In genomic region chr16:78316849-78317248, GRCm38 (mm10) we compare ENCODE assay signal across 10 mouse cellular contexts. TPM values are rescaled to one million over a fixed set of nuclear protein-coding genes. Genes with fewer than 3 reads are reported as not detected.
A peak's percentile ranks its signal among the peaks of the same experiment; 100 is the strongest.
DNase-seq lines count a peak whose midpoint lies in the region; ATAC-seq and TF ChIP-seq lines count a peak whose summit lies in the region.
"Had no signal": no experiment of that assay in that cellular context is flagged by ENCODE, and none has a peak within 500 bp of the region (broad histone marks: within the 10 kb centered on the region; RNA-seq: fewer than 3 reads in every experiment).

No protein-coding gene starts in this region.

- no peaks in the 10 kb centered on the region for H3K27me3 ChIP-seq in intestine, embryonic 15.5 days (replicated peaks)
- no peaks in the 10 kb centered on the region for H3K27me3 ChIP-seq in intestine, embryonic 16.5 days (replicated peaks; ENCODE audit: control insufficient read depth, insufficient read depth, low read length)
- H3K27me3 ChIP-seq: limb, embryonic 15.5 days; stomach, embryonic 15.5 days had no signal

- H3K4me3 ChIP-seq in intestine, embryonic 15.5 days (replicated peaks) = no peak overlapping the region
- no peak overlapping the region for H3K4me3 ChIP-seq in intestine, embryonic 16.5 days (ENCODE audit: low read length)
- no peak overlapping the region for H3K4me3 ChIP-seq in bone marrow macrophage, adult 2 months (ENCODE audit: insufficient read depth, low read length)
- H3K4me3 ChIP-seq: limb, embryonic 15.5 days; stomach, embryonic 15.5 days had no signal

- H3K4me1 ChIP-seq in intestine, embryonic 15.5 days (replicated peaks) = 0 out of 2 replicates have a peak, but pooled peaks cover 6% of the 10 kb centered on the region
- H3K4me1 ChIP-seq in intestine, embryonic 16.5 days (ENCODE audit: control insufficient read depth, insufficient read depth, low read length) = 0 out of 2 replicates have a peak, but pooled peaks cover 7% of the 10 kb centered on the region
- no peaks in the 10 kb centered on the region for H3K4me1 ChIP-seq in bone marrow macrophage, adult 2 months (ENCODE audit: control insufficient read depth, insufficient read depth, low read length)

- TF ChIP-seq POLR2A in bone marrow macrophage, adult 2 months (IDR thresholded peaks at IDR 0.05; ENCODE audit: borderline replicate concordance, low read depth, low read length) = no peak

- WGBS in intestine, embryonic 15.5 days = 92% methylated on average over 9 of the region's 9 CpGs
- WGBS in intestine, embryonic 16.5 days = 84% methylated on average over 9 of the region's 9 CpGs

- H3K9me3 ChIP-seq in intestine, embryonic 15.5 days = no peaks in the 10 kb centered on the region
- no peaks in the 10 kb centered on the region for H3K9me3 ChIP-seq in intestine, embryonic 16.5 days (ENCODE audit: control insufficient read depth, low read length)
- H3K9me3 ChIP-seq: limb, embryonic 15.5 days; stomach, embryonic 15.5 days had no signal

- peak; percentile 38 for TF ChIP-seq CTCF in bone marrow macrophage, adult 2 months (IDR thresholded peaks at IDR 0.05; ENCODE audit: low read depth, low read length)

- no peaks in the 10 kb centered on the region for H3K36me3 ChIP-seq in intestine, embryonic 15.5 days
- no peaks in the 10 kb centered on the region for H3K36me3 ChIP-seq in intestine, embryonic 16.5 days (ENCODE audit: control insufficient read depth, insufficient read depth, low read length)
- H3K36me3 ChIP-seq: limb, embryonic 15.5 days; stomach, embryonic 15.5 days had no signal

- H3K27ac ChIP-seq in intestine, embryonic 15.5 days = no peak overlapping the region
- H3K27ac ChIP-seq in intestine, embryonic 16.5 days (ENCODE audit: low read length) = no peak overlapping the region
- no peak overlapping the region for H3K27ac ChIP-seq in bone marrow macrophage, adult 2 months (ENCODE audit: insufficient read depth, low read depth, low read length)
- H3K27ac ChIP-seq: limb, embryonic 15.5 days had no signal

- H3K9ac ChIP-seq in intestine, embryonic 15.5 days = no peak overlapping the region
- H3K9ac ChIP-seq in intestine, embryonic 16.5 days (ENCODE audit: low read depth, low read length) = no peak overlapping the region
- H3K9ac ChIP-seq: limb, embryonic 15.5 days; stomach, embryonic 15.5 days had no signal

- peak; percentile 9 to 39 for DNase-seq in CD8-positive naive resting alpha-beta T cell, adult 2 months (ENCODE audit: low read depth in 2 of 2, low spot score in 2 of 2)
- DNase-seq in frontal cortex, postnatal 14 days (ENCODE audit: low spot score in 2 of 2) = peak; percentile 34 to 59
- DNase-seq in kidney, postnatal 25 days = peak; percentile 56 to 68
- DNase-seq in lung, postnatal 4 days = peak; percentile 36 to 74
- peak; percentile 55 for DNase-seq in thymus, postnatal 0 days (ENCODE audit: low spot score)

- H3K4me2 ChIP-seq in intestine, embryonic 15.5 days (replicated peaks) = no peak overlapping the region
- no peak overlapping the region for H3K4me2 ChIP-seq in intestine, embryonic 16.5 days (ENCODE audit: low read depth, low read length)
- H3K4me2 ChIP-seq: limb, embryonic 15.5 days; stomach, embryonic 15.5 days had no signal

- peak; percentile 26; the same call in 1 of the 2 replicates for ATAC-seq in intestine, embryonic 15.5 days
- no peak for ATAC-seq in intestine, embryonic 16.5 days

RNA-seq across cellular contexts. Expression of gene Cxadr, which starts 15.6 kb away (rescaled TPM):
- polyA plus RNA-seq in intestine, embryonic 15.5 days (2015; fragmentation: Nextera tagmentation; extraction: Ambion mirVana) = 50.6 and 53.7 TPM in 2 replicates
- polyA plus RNA-seq in intestine, embryonic 16.5 days (2015; fragmentation: Nextera tagmentation; extraction: Ambion mirVana) = 51.4 and 61.1 TPM in 2 replicates
- polyA plus RNA-seq in bone marrow macrophage, adult 2 months (2012; ENCODE audit: insufficient read depth, insufficient read length, missing spikeins) = not detected in 2 replicates
- 3.6 and 4.0 TPM in 2 replicates for polyA plus RNA-seq in thymus, postnatal 0 days (2015; fragmentation: Nextera tagmentation; extraction: Ambion mirVana)

Comparison
In these comparisons a context has a peak if more than half of its experiments do, and no peak if none do; other contexts are left out.
1. RNA of gene Cxadr, which starts 15.6 kb away (polyA plus RNA-seq): 50.6 to 53.7 TPM in intestine, embryonic 15.5 days and 51.4 to 61.1 TPM in intestine, embryonic 16.5 days; 3.6 to 4.0 TPM in thymus, postnatal 0 days and not detected in bone marrow macrophage, adult 2 months; every median in the first group is over 10 times any median in the second.
2. Peak in every context shown above with its lines, with median percentiles within 50 percentile points of each other: DNase-seq.